Mouse (Mus musculus): Measurements from ENCODE around the gene Hebp2. TPM values are rescaled to one million over a fixed set of nuclear protein-coding genes. Genes with fewer than 3 reads are reported as not detected.

Hebp2 gene
- total and polyA plus RNA-seq, 3 experiments: not detected

GRCm38 (mm10) chr10:18491952-18492351 is 53.9 kb downstream of the Hebp2 start:
- no peak overlapping the region for H3K4me3 ChIP-seq (ENCODE audit: low read depth, low read length)
- no peak for DNase-seq (ENCODE audit: low spot score)
- H3K4me1 ChIP-seq (ENCODE audit: insufficient read depth, low read depth, low read length): no peaks in the 10 kb centered on the region
- no peak for TF ChIP-seq TAL1 (conservative IDR thresholded peaks at IDR 0.05; ENCODE audit: low read depth, low read length)
- TF ChIP-seq GATA1 (IDR thresholded peaks at IDR 0.05; ENCODE audit: borderline replicate concordance, low read length): no peak
- TF ChIP-seq CTCF (IDR thresholded peaks at IDR 0.05; ENCODE audit: low read depth, low read length): no peak
- no peak for TF ChIP-seq GATA2 (IDR thresholded peaks at IDR 0.05; ENCODE audit: borderline replicate concordance, low read depth, low read length)
- TF ChIP-seq POLR2AphosphoS5 (IDR thresholded peaks at IDR 0.05; ENCODE audit: insufficient replicate concordance, low read depth, low read length): no peak
- H3K27me3 ChIP-seq (ENCODE audit: insufficient read depth, low read length): no peaks in the 10 kb centered on the region; the same call in 1 of the 2 replicates
- no peak for ATAC-seq (ENCODE audit: extremely low read depth, insufficient number of reproducible peaks, low FRiP score, poor library complexity, severe bottlenecking)
- no peaks in the 10 kb centered on the region for H3K9me3 ChIP-seq (replicated peaks)
- H3K36me3 ChIP-seq (replicated peaks): no peaks in the 10 kb centered on the region

DNA sequence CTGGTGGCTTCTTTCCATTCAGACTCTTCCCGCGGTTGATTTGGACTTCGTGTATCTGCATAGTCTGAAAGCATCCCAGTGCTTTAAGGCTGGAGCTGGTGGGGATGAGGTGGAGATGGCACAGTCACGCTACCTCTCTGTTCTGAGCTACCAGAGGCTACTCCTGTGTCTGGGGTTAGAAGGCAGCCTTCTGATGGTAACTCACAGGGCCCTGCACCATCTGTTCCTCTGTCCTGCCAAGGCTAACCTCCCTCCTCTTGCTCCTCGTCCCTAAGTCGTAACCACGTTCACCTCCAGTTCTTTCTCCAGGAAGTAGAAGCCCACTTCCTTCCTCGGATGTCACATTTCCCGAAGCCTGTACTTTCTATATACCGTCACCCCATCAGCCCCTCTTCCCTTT is 55.9 kb downstream of the Hebp2 start:
- no peaks in the 10 kb centered on the region for H3K27me3 ChIP-seq (ENCODE audit: insufficient read depth, low read length)
- TF ChIP-seq CTCF (IDR thresholded peaks at IDR 0.05; ENCODE audit: low read depth, low read length) (no peak), GATA1 (IDR thresholded peaks at IDR 0.05; ENCODE audit: borderline replicate concordance, low read length) (no peak), POLR2AphosphoS5 (IDR thresholded peaks at IDR 0.05; ENCODE audit: insufficient replicate concordance, low read depth, low read length) (no peak)
- H3K4me1 ChIP-seq (ENCODE audit: insufficient read depth, low read depth, low read length): no peaks in the 10 kb centered on the region
- no peak for ATAC-seq (ENCODE audit: extremely low read depth, insufficient number of reproducible peaks, low FRiP score, poor library complexity, severe bottlenecking)
- H3K9me3 ChIP-seq (replicated peaks): no peaks in the 10 kb centered on the region
- no peak for DNase-seq (ENCODE audit: low spot score)
- H3K36me3 ChIP-seq (replicated peaks): no peaks in the 10 kb centered on the region
- H3K4me3 ChIP-seq (ENCODE audit: low read depth, low read length): no peak overlapping the region

Other genes with a start within 250 kb of the Hebp2 start
- gene Nhsl1, start 227.1 kb downstream of the Hebp2 start, total RNA-seq (2014; fragmentation: Nextera tagmentation): not detected in 2 replicates
- 0.22 and 0.23 TPM in 2 replicates for gene Nhsl1, start 227.1 kb downstream of the Hebp2 start, total RNA-seq (2017)
- gene Nhsl1, start 227.1 kb downstream of the Hebp2 start, polyA plus RNA-seq (2012): not detected in 2 replicates
- not detected in 2 replicates for gene Arfgef3, start 197.9 kb upstream of the Hebp2 start, total RNA-seq (2014; fragmentation: Nextera tagmentation)
- gene Arfgef3, start 197.9 kb upstream of the Hebp2 start, total RNA-seq (2017): 0.05 and 0.06 TPM in 2 replicates
- not detected in 2 replicates for gene Arfgef3, start 197.9 kb upstream of the Hebp2 start, polyA plus RNA-seq (2012)
- not detected in 2 replicates for gene Gm4922, start 240.7 kb upstream of the Hebp2 start, total RNA-seq (2014; fragmentation: Nextera tagmentation)
- gene Gm4922, start 240.7 kb upstream of the Hebp2 start, total RNA-seq (2017): 0.05 TPM in 1 of 2 replicates, not detected in the other
- gene Gm4922, start 240.7 kb upstream of the Hebp2 start, polyA plus RNA-seq (2012): not detected in 2 replicates

Measured in G1E (cell line).